Mouse (Mus musculus) layer of hippocampus, adult 18-20 months (tissue): ENCODE results near the gene Gmfb. TPM values are rescaled to one million over a fixed set of nuclear protein-coding genes. Genes with fewer than 3 reads are reported as not detected.
A peak's percentile ranks its signal among the peaks of the same experiment; 100 is the strongest.

ENCODE experiments used
- DNase-seq, 2 experiments: peaks; one replicate each; pipeline ENCODE4 v3.0.0; 2022; ENCODE audit warnings: low spot score in 2 of 2
- total RNA-seq, 2 experiments: library from RNA; stranded (reverse); gene quantifications; 2 replicates each; pipeline ENCODE4 v1.2.3; 2021

The Gmfb gene
- total RNA-seq, 2 experiments from 2014 or later = 149 to 160 TPM

DNA sequence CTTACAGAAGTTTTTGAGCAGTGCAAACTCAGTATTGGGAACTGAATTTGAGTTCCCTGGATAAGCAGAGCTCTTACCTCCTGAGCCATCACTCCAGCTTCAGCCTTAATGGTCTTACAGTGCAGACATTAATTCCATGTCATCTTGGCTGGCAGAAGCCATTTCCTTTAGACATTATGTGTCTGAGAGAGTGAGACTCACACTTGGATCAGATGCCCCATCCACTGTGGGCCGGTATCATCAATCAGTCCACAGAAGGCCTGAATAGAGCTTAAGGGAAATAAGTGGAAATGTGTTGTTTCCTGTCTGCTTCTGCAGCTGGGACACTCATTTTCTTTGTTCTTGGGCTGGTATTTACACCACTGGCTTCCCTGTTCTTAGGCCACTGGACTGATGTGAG lies 18.3 kb downstream of the Gmfb start:
- no peak for DNase-seq

- DNase-seq = no peak
Observed at GRCm38 (mm10) chr14:46803259-46803658, 18.8 kb downstream of the Gmfb start.

GRCm38 (mm10) chr14:46800684-46801345 lies 21.2 kb downstream of the Gmfb start:
- no peak for DNase-seq

GRCm38 (mm10) chr14:46794157-46794556 lies 27.9 kb downstream of the Gmfb start:
- DNase-seq = no peak

- no peak for DNase-seq
Observed at GRCm38 (mm10) chr14:46790723-46791122, 31.3 kb downstream of the Gmfb start.

- no peak for DNase-seq
Observed at GRCm38 (mm10) chr14:46790303-46790702, 31.7 kb downstream of the Gmfb start.

- no peak for DNase-seq
Observed at GRCm38 (mm10) chr14:46788505-46788901, 33.5 kb downstream of the Gmfb start.

GRCm38 (mm10) chr14:46787787-46788504 lies 34.1 kb downstream of the Gmfb start, which contains the start of gene Cnih1:
TSS of gene Cnih1 (minus strand) at chr14:46788411.
- DNase-seq = peak; percentile 87 to 91

DNA sequence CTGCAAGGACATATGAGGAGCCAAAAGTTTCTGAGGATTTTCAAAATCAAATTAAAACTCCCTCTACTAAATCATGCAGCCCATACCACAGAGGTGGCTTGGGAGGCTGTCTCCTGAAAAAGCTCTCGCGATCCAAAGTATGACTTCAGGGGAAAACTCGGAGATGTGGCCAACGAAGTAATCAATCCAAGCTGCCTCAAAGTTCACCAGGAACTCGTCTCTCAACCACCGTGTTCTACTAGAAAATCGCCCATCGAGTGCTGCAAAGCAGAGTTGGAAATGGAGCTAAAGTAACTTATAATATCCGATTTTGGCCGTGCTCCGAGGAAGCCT lies 34.6 kb downstream of the Gmfb start:
- DNase-seq = no peak

DNA sequence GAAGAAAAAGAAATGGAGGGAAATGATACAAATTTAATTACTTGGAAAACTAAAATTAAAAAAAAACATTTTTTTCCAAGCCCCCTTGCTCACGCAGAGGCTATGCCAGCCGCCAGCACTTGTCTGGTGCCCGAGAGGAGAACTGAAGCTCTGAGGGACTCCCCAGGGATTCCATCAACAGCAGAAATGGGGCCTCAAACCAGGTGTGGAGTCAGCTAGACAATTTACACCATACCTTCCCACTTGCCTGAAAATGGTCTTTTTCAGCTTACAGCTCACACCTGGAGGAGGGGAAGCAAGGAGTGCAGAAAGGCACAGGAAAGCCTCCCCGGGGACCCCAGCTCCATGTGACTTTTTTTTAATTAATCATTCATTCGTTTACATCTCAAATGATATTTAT lies 36.8 kb downstream of the Gmfb start:
- DNase-seq = no peak

- no peak for DNase-seq
Observed at GRCm38 (mm10) chr14:46783327-46783926, 38.6 kb downstream of the Gmfb start.

GRCm38 (mm10) chr14:46782187-46782828 lies 39.7 kb downstream of the Gmfb start:
- DNase-seq = no peak

DNA sequence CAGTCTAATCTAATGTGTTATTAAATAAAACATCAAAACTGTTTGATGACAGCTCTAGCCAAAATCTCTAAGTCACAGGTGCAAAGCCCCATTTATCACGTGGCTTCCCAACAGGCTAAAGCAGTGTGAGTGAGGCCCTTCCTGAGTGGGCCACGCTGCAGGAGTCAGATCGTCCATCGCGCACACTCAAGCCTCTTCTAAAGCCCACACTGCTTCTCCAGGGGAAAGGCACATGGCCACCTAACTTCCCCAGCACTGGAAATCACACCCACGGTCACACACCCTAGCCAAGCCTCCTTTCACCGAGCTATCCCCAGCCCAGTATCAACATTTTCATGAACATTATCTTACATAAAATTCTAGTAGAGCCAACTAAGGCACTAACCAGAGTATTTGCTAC lies 41.0 kb downstream of the Gmfb start:
- DNase-seq = no peak

- no peak for DNase-seq
Observed at GRCm38 (mm10) chr14:46779217-46779616, 42.8 kb downstream of the Gmfb start.

GRCm38 (mm10) chr14:46778756-46779155 lies 43.3 kb downstream of the Gmfb start:
- no peak for DNase-seq

- DNase-seq = no peak
Observed at GRCm38 (mm10) chr14:46770036-46770435, 52.0 kb downstream of the Gmfb start.

DNA sequence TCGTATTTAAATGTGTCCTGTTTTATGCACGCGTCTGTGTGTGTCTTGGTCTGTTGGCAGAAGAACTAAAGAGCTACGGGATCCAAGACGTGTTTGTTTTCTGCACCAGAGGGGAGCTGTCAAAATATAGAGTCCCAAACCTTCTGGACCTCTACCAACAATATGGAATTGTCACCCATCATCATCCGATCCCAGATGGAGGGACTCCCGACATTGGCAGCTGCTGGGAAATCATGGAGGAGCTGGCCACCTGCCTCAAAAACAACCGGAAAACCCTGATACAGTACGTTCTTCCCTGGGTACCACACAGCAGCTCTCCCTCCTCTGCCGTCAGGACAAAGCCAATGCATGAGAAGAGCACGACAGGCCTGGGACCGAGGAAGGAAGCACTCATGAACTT lies 54.9 kb downstream of the Gmfb start:
- DNase-seq = peak; percentile 67 to 83

DNA sequence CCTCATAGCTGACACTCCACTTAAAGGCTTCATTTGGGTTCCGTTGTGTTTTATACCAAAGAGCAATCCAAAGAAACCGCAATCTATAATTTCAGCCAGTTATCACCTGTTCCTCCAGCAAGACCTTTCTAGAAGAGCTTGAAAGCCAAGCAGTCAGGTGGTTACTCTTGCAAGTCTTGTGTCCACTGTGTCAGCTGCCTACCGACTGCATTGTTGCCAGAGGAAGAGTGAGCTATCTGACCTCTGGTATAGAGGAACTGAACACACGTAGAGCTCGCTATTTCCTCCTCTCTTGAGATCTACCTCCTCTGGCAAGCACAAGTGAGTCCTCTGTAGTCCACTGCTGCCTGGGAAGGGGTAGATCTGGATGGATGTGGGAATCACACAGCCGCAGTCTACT lies 60.9 kb downstream of the Gmfb start:
- DNase-seq = no peak

GRCm38 (mm10) chr14:46760355-46761029 lies 61.5 kb downstream of the Gmfb start, which contains the start of gene Cdkn3:
TSS of gene Cdkn3 (plus strand) at chr14:46760541.
- DNase-seq = peak; percentile 71 to 86

DNA sequence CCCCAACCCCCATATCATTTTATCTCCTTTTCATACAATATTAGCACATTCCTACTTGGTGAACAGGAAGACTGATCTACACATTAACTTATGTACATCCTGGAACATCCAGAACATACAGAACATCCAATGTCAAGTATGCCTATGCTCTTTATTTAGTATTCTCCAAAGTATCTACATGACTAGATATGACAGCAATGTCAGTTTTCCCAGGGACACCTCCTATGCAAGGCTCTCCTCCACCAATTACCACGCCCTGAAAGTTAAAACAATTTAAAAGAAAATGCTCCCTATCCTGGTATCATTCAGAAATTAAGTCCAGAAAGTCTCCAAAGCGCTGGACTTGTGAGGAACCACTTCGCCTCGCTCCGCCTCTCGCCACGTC lies 62.1 kb downstream of the Gmfb start:
- DNase-seq = no peak
